Mouse (Mus musculus): ENCODE results near the gene Degs1. TPM values are rescaled to one million over a fixed set of nuclear protein-coding genes. Genes with fewer than 3 reads are reported as not detected.
A peak's percentile ranks its signal among the peaks of the same experiment; 100 is the strongest.

Degs1 gene
- polyA plus RNA-seq, 1 experiment from 2014 or later: 156 TPM

DNA sequence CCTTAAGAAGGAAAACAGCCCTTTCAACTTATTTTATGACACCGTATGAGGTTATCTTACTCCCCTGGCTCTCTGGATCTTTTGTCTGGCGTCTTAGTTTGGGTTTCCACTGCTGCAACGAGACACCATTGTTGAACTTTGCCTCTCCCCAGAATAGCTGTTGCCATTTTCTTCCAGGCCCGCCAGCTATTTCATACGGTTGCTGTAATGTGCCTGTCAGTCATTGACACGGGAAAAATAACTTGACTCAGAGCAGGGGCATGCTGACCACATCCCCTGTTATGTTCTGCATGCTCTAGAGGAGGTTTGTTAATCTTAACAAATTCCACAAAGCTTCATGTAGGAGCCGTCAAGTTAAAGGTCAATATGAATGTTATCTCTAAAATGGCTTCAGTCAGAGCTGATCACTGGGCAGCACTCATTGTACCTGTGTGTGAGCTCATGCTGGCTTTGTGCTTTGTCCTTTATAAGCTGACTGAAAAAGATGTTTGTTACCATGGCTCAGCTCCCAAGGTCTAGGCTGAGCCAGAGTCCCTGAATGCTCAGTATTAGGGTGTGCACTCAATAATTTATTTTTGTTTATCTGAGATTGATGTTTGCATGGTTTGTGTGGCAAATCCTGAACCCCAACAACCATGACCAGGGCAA, 44.4 kb downstream of the Degs1 start:
- Histone ChIP-seq H3K27me3 (ENCODE audit: insufficient read depth, poor library complexity, severe bottlenecking) (no peaks in the 10 kb centered on the region), H3K36me3 (no peaks in the 10 kb centered on the region), H3K9me3 (no peaks in the 10 kb centered on the region), H3K27ac (no peak overlapping the region), H3K4me3 (no peak overlapping the region), H3K4me1 (peaks cover 8% of the 10 kb centered on the region)
- 47% methylated on average over 7 of the region's 7 CpGs for WGBS
- peak; percentile 72 for DNase-seq (ENCODE audit: low spot score)

DNA sequence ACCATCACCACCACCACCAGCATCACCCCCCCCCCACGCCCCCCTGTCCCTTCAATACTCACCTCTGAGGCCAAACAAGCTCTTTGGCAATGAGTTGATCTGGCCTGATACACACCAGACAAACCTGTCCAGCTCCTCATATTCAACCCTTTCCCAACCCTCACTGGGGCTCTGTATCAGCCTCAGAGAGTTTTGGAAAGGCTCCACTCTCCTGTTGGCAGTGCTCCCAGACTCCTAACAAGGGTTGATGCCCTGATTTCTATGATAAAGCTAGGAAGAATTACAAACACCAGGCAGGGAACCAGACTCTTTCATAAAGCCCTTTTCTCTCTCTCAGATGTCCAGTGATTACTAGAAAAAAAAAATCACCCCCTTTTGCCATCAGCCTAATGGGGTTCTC, 45.2 kb downstream of the Degs1 start:
- Histone ChIP-seq H3K4me1 (peaks cover 8% of the 10 kb centered on the region), H3K27me3 (ENCODE audit: insufficient read depth, poor library complexity, severe bottlenecking) (no peaks in the 10 kb centered on the region), H3K9me3 (no peaks in the 10 kb centered on the region), H3K4me3 (no peak overlapping the region), H3K27ac (no peak overlapping the region), H3K36me3 (no peaks in the 10 kb centered on the region)
- DNase-seq (ENCODE audit: low spot score): peak; percentile 31
- WGBS: 88% methylated on average over 1 of the region's 1 CpGs

DNA sequence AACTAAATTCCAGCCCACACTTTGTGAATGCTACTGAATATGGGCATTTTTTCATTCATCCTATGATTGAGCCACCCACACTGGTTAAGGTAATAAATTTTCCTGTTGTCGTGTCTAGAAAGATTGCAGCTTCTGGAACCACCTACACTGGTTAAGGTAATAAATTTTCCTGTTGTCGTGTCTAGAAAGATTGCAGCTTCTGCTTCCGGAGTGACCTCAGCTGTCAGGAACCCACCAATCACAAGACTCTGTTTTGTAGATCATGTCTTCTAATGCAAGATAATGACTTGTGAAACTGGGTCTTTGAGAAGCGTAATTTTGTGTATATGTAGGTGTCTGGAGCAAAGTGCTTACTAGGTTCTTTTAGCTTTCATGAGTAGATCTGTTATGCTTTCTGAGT, 47.4 kb downstream of the Degs1 start:
- peaks cover 6% of the 10 kb centered on the region for H3K9me3 ChIP-seq
- H3K4me3 ChIP-seq: no peak overlapping the region
- DNase-seq (ENCODE audit: low spot score): no peak
- WGBS: 84% methylated on average over 4 of the region's 4 CpGs
- peaks cover 7% of the 10 kb centered on the region; the same call in 1 of the 2 replicates for H3K36me3 ChIP-seq
- no peaks in the 10 kb centered on the region for H3K27me3 ChIP-seq (ENCODE audit: insufficient read depth, poor library complexity, severe bottlenecking)
- H3K27ac ChIP-seq: no peak overlapping the region
- H3K4me1 ChIP-seq: peaks cover 8% of the 10 kb centered on the region

DNA sequence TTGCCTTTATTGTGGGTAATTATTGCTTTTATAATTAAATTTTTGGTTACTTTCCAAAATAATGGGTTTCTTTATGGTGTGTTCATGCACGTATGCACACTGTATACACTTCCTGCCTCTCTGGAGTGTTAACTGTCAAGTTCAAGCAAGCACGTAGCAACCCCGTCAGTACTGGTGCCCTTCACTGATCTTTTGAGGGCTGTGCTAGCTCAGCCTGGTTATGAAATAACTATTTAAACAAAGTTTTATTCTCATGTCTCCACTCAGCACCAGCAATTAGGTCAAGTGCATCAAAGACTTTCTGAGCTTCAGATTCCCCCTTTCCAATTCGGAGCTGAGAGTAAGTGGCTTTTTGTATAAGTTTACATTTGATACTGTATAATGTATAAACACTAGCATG, 53.2 kb downstream of the Degs1 start:
- H3K4me1 ChIP-seq: no peaks in the 10 kb centered on the region
- no peak overlapping the region for H3K27ac ChIP-seq
- no peaks in the 10 kb centered on the region for H3K27me3 ChIP-seq (ENCODE audit: insufficient read depth, poor library complexity, severe bottlenecking)
- H3K36me3 ChIP-seq: peaks cover 7% of the 10 kb centered on the region; the same call in 1 of the 2 replicates
- H3K4me3 ChIP-seq: no peak overlapping the region
- peaks cover 6% of the 10 kb centered on the region for H3K9me3 ChIP-seq
- 84% methylated on average over 4 of the region's 4 CpGs for WGBS
- DNase-seq (ENCODE audit: low spot score): peak; percentile 16

DNA sequence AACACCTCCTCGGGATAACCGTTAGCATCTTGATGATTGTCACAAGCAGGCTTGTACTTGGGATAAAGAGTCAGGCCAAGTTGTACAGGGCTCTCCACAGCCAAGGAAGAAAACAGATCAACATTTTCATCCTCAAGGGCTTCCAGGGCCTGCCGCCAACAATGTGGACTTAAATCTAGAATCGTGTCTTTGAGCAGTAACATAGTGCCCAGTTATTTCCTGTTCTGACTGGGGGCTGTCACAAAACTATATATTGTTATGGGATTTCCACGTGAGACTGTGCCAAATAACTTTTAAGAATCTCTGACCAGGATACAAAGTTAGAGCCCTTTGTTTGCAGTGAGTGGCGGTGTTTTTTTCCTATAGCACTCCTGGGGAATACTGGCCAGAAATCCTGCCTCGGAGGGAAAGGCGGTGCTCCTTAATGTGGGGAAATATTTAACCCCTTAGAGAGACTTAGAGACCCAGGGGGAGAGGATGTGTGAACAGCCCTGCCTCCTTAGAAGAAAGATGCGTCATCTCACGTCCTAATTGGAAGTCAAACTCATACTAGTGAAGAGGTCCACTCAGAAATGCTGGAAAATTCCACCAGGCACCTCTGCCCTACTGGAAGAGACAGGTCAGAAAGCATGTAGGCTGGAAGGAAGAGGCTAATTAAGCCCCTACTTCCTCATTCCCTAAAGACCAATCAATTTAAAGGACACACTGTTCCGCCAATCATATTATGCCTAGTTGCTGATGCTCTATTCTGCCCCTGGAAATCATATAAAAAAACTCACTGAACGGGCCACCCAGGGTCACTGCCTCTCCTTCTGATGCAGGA, 55.3 kb downstream of the Degs1 start:
- Histone ChIP-seq H3K4me1 (0 out of 2 replicates have a peak, but pooled peaks cover 5% of the 10 kb centered on the region), H3K27me3 (ENCODE audit: insufficient read depth, poor library complexity, severe bottlenecking) (no peaks in the 10 kb centered on the region), H3K27ac (no peak overlapping the region), H3K9me3 (peaks cover 6% of the 10 kb centered on the region), H3K36me3 (peaks cover 7% of the 10 kb centered on the region; the same call in 1 of the 2 replicates), H3K4me3 (no peak overlapping the region)
- WGBS: 66% methylated on average over 12 of the region's 12 CpGs
- peak; percentile 54 for DNase-seq (ENCODE audit: low spot score)

DNA sequence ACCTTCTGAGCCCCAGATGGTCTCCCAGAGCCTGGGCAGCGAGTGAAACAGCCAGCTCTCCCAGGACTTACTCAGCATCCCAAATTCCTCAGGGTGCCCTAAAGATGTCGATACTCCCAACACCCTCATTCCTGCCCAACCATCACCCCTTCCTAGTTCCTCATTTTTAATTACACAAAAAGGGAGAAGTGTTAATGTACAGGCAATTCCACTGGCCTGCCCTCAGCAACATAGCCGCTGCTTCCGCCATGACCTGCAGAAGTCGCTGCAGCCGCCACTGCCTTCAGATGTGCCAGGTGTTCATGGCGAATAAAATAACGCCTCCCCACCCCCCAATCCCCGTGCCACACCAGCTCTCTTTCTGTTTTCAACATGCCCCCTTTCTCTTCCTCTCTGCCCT, 56.3 kb downstream of the Degs1 start:
- H3K27ac ChIP-seq: no peak overlapping the region
- WGBS: 88% methylated on average over 9 of the region's 9 CpGs
- DNase-seq (ENCODE audit: low spot score): peak; percentile 10
- H3K4me1 ChIP-seq: 0 out of 2 replicates have a peak, but pooled peaks cover 5% of the 10 kb centered on the region
- H3K27me3 ChIP-seq (ENCODE audit: insufficient read depth, poor library complexity, severe bottlenecking): no peaks in the 10 kb centered on the region
- H3K9me3 ChIP-seq: peaks cover 6% of the 10 kb centered on the region
- H3K4me3 ChIP-seq: no peak overlapping the region
- peaks cover 6% of the 10 kb centered on the region; the same call in 1 of the 2 replicates for H3K36me3 ChIP-seq

Other genes with a start within 250 kb of the Degs1 start
- 121 and 128 TPM in 2 replicates for gene Srp9, start 158.1 kb downstream of the Degs1 start, polyA plus RNA-seq (2016; fragmentation: Nextera tagmentation; extraction: Ambion mirVana)
- gene Vmn1r1, start 118.3 kb downstream of the Degs1 start, polyA plus RNA-seq (2016; fragmentation: Nextera tagmentation; extraction: Ambion mirVana): not detected in 2 replicates
- 14.6 and 19.0 TPM in 2 replicates for gene Fbxo28, start 58.8 kb upstream of the Degs1 start, polyA plus RNA-seq (2016; fragmentation: Nextera tagmentation; extraction: Ambion mirVana)
- 17.3 and 23.4 TPM in 2 replicates for gene Trp53bp2, start 126.4 kb upstream of the Degs1 start, polyA plus RNA-seq (2016; fragmentation: Nextera tagmentation; extraction: Ambion mirVana)
- 96.0 and 107 TPM in 2 replicates for gene Capn2, start 234.8 kb upstream of the Degs1 start, polyA plus RNA-seq (2016; fragmentation: Nextera tagmentation; extraction: Ambion mirVana)

Measured in heart, embryonic 10.5 days (tissue).